Mouse (Mus musculus) stomach, postnatal 0 days (tissue): ENCODE data around the gene Grm7.

Source experiments
- CTCF ChIP-seq: IDR thresholded peaks from 2 replicates; pipeline ENCODE4 v1.5.1; 2016; ENCODE audit warnings: antibody characterized with exemption, low read depth, mild to moderate bottlenecking, moderate library complexity
- EP300 ChIP-seq: optimal IDR thresholded peaks from 2 replicates; pipeline ENCODE3; 2016; ENCODE audit warnings: antibody characterized with exemption

DNA sequence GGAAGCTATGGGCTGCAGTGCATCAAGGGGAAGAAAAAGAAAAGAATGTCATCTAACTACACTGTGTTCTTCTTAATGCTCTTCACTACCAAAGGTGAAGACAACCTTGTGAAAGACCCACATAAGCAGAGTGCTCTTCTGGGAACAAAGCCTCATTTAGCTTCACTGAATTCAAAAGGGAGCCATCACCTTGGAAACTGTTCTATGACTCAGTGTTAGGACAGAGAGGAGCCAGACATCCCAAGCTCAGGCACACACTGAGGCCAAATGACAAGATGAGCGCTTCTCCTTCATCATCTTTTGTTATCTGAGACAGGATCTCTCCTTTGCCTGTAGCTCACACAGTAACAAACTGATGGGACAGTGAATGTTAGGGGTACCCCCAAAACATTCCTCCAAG, 45.6 kb downstream of the Grm7 start:
- no peak for TF ChIP-seq CTCF
- TF ChIP-seq EP300, result no peak
